Mouse (Mus musculus): ENCODE data around the gene Atp2b1.

- TF ChIP-seq CTCF (conservative IDR thresholded peaks at IDR 0.05 in 1 of 2, IDR thresholded peaks at IDR 0.05 in 1 of 2; ENCODE audit: low read depth in 2 of 2, low read length in 2 of 2): no peak
- no peak for TF ChIP-seq EP300 (IDR thresholded peaks at IDR 0.05; ENCODE audit: low read length)
- TF ChIP-seq POLR2A (IDR thresholded peaks at IDR 0.05; ENCODE audit: low read depth, low read length): no peak
- TF ChIP-seq IRF4 (IDR thresholded peaks at IDR 0.05; ENCODE audit: low read depth, low read length): no peak
- TF ChIP-seq KAT2A (IDR thresholded peaks at IDR 0.05; ENCODE audit: insufficient replicate concordance, low read length): no peak
- TF ChIP-seq HCFC1 (IDR thresholded peaks at IDR 0.05; ENCODE audit: low read depth, low read length): no peak
- TF ChIP-seq SIN3A (IDR thresholded peaks at IDR 0.05; ENCODE audit: low read length): no peak
- no peak for TF ChIP-seq MYC (IDR thresholded peaks at IDR 0.05; ENCODE audit: low read depth, low read length)
These were observed 47.3 kb upstream of the Atp2b1 start for GRCm38 (mm10) chr10:98866836-98867370.

Measured in CH12.LX (cell line).